Mouse (Mus musculus) heart, embryonic 14.5 days (tissue): Measurements from ENCODE around the gene Cntn4. TPM values are rescaled to one million over a fixed set of nuclear protein-coding genes. Genes with fewer than 3 reads are reported as not detected.
"Not testable (repeated sequence)": the region's sequence is repeated elsewhere in the genome, so short reads cannot be mapped to it uniquely, and the experiment has no call there.

Experiments used
- ATAC-seq: fragments of 200-750 bp; cut with Nextera tagmentation; 2 replicates; pipeline ENCODE4 v1.8.0; 2017; ENCODE audit warnings: low read depth, moderate TSS enrichment; ENCODE audit not compliant: insufficient number of reproducible peaks, insufficient read depth, low FRiP score
- H3K27ac ChIP-seq, 2 experiments: fragments of 200-500 bp in 1 of 2; fragments of 300-500 bp in 1 of 2; sonication (generic) in 1 of 2; replicated peaks in 1 of 2; 2 replicates each; pipeline ENCODE4 v1.5.1; 2012 to 2014; ENCODE audit warnings: low read depth in 2 of 2, low read length in 2 of 2, control low read depth in 1 of 2, mild to moderate bottlenecking in 1 of 2, mixed read lengths in 1 of 2; ENCODE audit not compliant: control insufficient read depth in 1 of 2, insufficient read depth in 1 of 2
- H3K27me3 ChIP-seq: fragments of 300-500 bp; sonication (generic); 2 replicates; pipeline ENCODE4 v1.6.1; 2014; ENCODE audit warnings: mild to moderate bottlenecking, low read length, control low read depth; ENCODE audit not compliant: control insufficient read depth, insufficient read depth
- H3K36me3 ChIP-seq: fragments of 300-500 bp; sonication (generic); 2 replicates; pipeline ENCODE4 v1.6.1; 2014; ENCODE audit warnings: mild to moderate bottlenecking, control low read depth, low read length, mixed read lengths; ENCODE audit not compliant: control insufficient read depth, insufficient read depth
- H3K4me1 ChIP-seq, 2 experiments: fragments of 200-500 bp in 1 of 2; fragments of 300-500 bp in 1 of 2; sonication (generic) in 1 of 2; 2 replicates each; pipeline ENCODE4 v1.6.1; 2012 to 2014; ENCODE audit warnings: low read length in 2 of 2, control low read depth in 1 of 2, mixed read lengths in 1 of 2; ENCODE audit not compliant: control insufficient read depth in 2 of 2, insufficient read depth in 2 of 2
- H3K4me2 ChIP-seq: fragments of 300-500 bp; sonication (generic); 2 replicates; pipeline ENCODE4 v1.6.1; 2014; ENCODE audit warnings: mild to moderate bottlenecking, low read length
- H3K4me3 ChIP-seq, 2 experiments: fragments of 200-500 bp in 1 of 2; fragments of 300-500 bp in 1 of 2; sonication (generic) in 1 of 2; 2 replicates each; pipeline ENCODE4 v1.5.1; 2012 to 2014; ENCODE audit warnings: low read length in 2 of 2, mild to moderate bottlenecking in 2 of 2, control low read depth in 1 of 2, low read depth in 1 of 2, moderate library complexity in 1 of 2; ENCODE audit not compliant: control insufficient read depth in 1 of 2, insufficient read depth in 1 of 2
- H3K9ac ChIP-seq: fragments of 300-500 bp; sonication (generic); 2 replicates; pipeline ENCODE4 v1.6.1; 2014; ENCODE audit warnings: mild to moderate bottlenecking, low read length
- H3K9me3 ChIP-seq: fragments of 300-500 bp; sonication (generic); 2 replicates; pipeline ENCODE4 v1.6.1; 2016; ENCODE audit warnings: low read length, control low read depth; ENCODE audit not compliant: control insufficient read depth
- WGBS: fragments of 180-500 bp; shearing (Covaris S2); extraction: QIAGEN DNeasy Blood & Tissue Kit; methylation state at CpG from one replicate; pipeline ENCODE4 v1.1.7; 2014; 5-methylcytosine and 5-hydroxymethylcytosine counted together
- polyA plus RNA-seq: library from polyadenylated mRNA; unstranded; fragments of >200 nt; fragmentation: Nextera tagmentation; extraction: Ambion mirVana; gene quantifications from 2 replicates; pipeline ENCODE4 v1.2.1, GENCODE M21; 2014

The Cntn4 gene
- polyA plus RNA-seq, 1 experiment from 2014 or later, result 1.5 TPM

GRCm38 (mm10) chr6:106351389-106351788 lies 673.9 kb downstream of the Cntn4 start:
- no peak overlapping the region for H3K4me3 ChIP-seq
- no peak overlapping the region for H3K27ac ChIP-seq
- H3K4me1 ChIP-seq, result no peaks in the 10 kb centered on the region
- no peak overlapping the region for H3K9ac ChIP-seq
- no peaks in the 10 kb centered on the region for H3K36me3 ChIP-seq
- no peaks in the 10 kb centered on the region for H3K27me3 ChIP-seq
- ATAC-seq, result no peak
- no peak overlapping the region for H3K4me2 ChIP-seq
- WGBS, result 83% methylated on average over 2 of the region's 2 CpGs
- no peaks in the 10 kb centered on the region for H3K9me3 ChIP-seq

- not testable (repeated sequence) for H3K9ac ChIP-seq, H3K36me3 ChIP-seq, H3K4me2 ChIP-seq, H3K27me3 ChIP-seq, H3K9me3 ChIP-seq, H3K27ac ChIP-seq, ATAC-seq, H3K4me1 ChIP-seq, H3K4me3 ChIP-seq
- WGBS, result 72% methylated on average over 2 of the region's 2 CpGs
Measured at GRCm38 (mm10) chr6:106358801-106359200, 681.3 kb downstream of the Cntn4 start.

- no peaks in the 10 kb centered on the region for H3K36me3 ChIP-seq
- H3K27ac ChIP-seq, result no peak overlapping the region
- no peak overlapping the region for H3K4me2 ChIP-seq
- no peak overlapping the region for H3K9ac ChIP-seq
- ATAC-seq, result no peak
- H3K9me3 ChIP-seq, result no peaks in the 10 kb centered on the region
- H3K4me3 ChIP-seq, result no peak overlapping the region
- no peaks in the 10 kb centered on the region for H3K27me3 ChIP-seq
- H3K4me1 ChIP-seq, result no peaks in the 10 kb centered on the region
- 76% methylated on average over 6 of the region's 6 CpGs for WGBS
Measured at GRCm38 (mm10) chr6:106381288-106382025, 704.0 kb downstream of the Cntn4 start.

GRCm38 (mm10) chr6:106387833-106388406 lies 710.5 kb downstream of the Cntn4 start:
- Histone ChIP-seq H3K9ac (no peak overlapping the region), H3K4me2 (no peak overlapping the region), H3K4me3 (no peak overlapping the region), H3K36me3 (no peaks in the 10 kb centered on the region), H3K4me1 (no peaks in the 10 kb centered on the region), H3K27me3 (no peaks in the 10 kb centered on the region), H3K27ac (no peak overlapping the region), H3K9me3 (no peaks in the 10 kb centered on the region)
- no peak for ATAC-seq
- WGBS, result 66% methylated on average over 2 of the region's 2 CpGs

GRCm38 (mm10) chr6:106408014-106408413 lies 730.6 kb downstream of the Cntn4 start:
- no peaks in the 10 kb centered on the region for H3K27me3 ChIP-seq
- 81% methylated on average over 3 of the region's 3 CpGs for WGBS

GRCm38 (mm10) chr6:106408634-106409033 lies 731.2 kb downstream of the Cntn4 start:
- 56% methylated on average over 3 of the region's 3 CpGs for WGBS
- Histone ChIP-seq H3K9ac (no peak overlapping the region), H3K4me3 (no peak overlapping the region)

More at GRCm38 (mm10) chr6:106408014-106408413, 730.6 kb downstream of the Cntn4 start:
- Histone ChIP-seq H3K4me1 (no peaks in the 10 kb centered on the region), H3K4me3 (no peak overlapping the region), H3K27ac (no peak overlapping the region), H3K9ac (no peak overlapping the region), H3K36me3 (no peaks in the 10 kb centered on the region), H3K9me3 (no peaks in the 10 kb centered on the region), H3K4me2 (no peak overlapping the region)
- ATAC-seq, result no peak

GRCm38 (mm10) chr6:106422947-106423346 lies 745.5 kb downstream of the Cntn4 start:
- no peak overlapping the region for H3K27ac ChIP-seq
- ATAC-seq, result no peak

More at GRCm38 (mm10) chr6:106408634-106409033, 731.2 kb downstream of the Cntn4 start:
- H3K4me2 ChIP-seq, result no peak overlapping the region
- ATAC-seq, result no peak
- H3K27me3 ChIP-seq, result no peaks in the 10 kb centered on the region
- no peak overlapping the region for H3K27ac ChIP-seq
- H3K9me3 ChIP-seq, result no peaks in the 10 kb centered on the region
- H3K4me1 ChIP-seq, result no peaks in the 10 kb centered on the region
- no peaks in the 10 kb centered on the region for H3K36me3 ChIP-seq

More at GRCm38 (mm10) chr6:106422947-106423346, 745.5 kb downstream of the Cntn4 start:
- Histone ChIP-seq H3K4me3 (no peak overlapping the region), H3K4me2 (no peak overlapping the region), H3K36me3 (no peaks in the 10 kb centered on the region), H3K4me1 (no peaks in the 10 kb centered on the region), H3K27me3 (no peaks in the 10 kb centered on the region), H3K9ac (no peak overlapping the region), H3K9me3 (no peaks in the 10 kb centered on the region)
